Mouse (Mus musculus) erythroid progenitor cell, adult 5-6 weeks (primary cell): ENCODE data around the gene Bbof1. TPM values are rescaled to one million over a fixed set of nuclear protein-coding genes. Genes with fewer than 3 reads are reported as not detected.

Experiments
- ATAC-seq: replicated peaks from 2 replicates; pipeline ENCODE4 v1.8.0; 2016; ENCODE audit warnings: moderate number of reproducible peaks, mild to moderate bottlenecking, moderate TSS enrichment, inconsistent platforms; ENCODE audit not compliant: poor library complexity, low FRiP score, severe bottlenecking
- total RNA-seq, 2 experiments: library from RNA; stranded (forward) in 1 of 2; stranded (reverse) in 1 of 2; fragments of 150-400 nt in 1 of 2; fragments of 186-747, 209-891 nt in 1 of 2; gene quantifications; 2 replicates each; pipeline versions ENCODE4 v1.2.3 to v1.2.4; 2015 to 2017; ENCODE audit warnings: low replicate concordance in 2 of 2

The Bbof1 gene
- total RNA-seq (2015; ENCODE audit: low replicate concordance) (not detected in 2 replicates), total RNA-seq (2017; ENCODE audit: low replicate concordance) (2.6 and 9.1 TPM in 2 replicates)

GRCm38 (mm10) chr12:84408819-84409507 lies at the start of gene Bbof1, which contains the start of gene Entpd5:
Gene Bbof1 (plus strand): TSS chr12:84409071.
Gene Entpd5 (minus strand): TSS chr12:84409029.
- ATAC-seq, result peak; percentile 94

GRCm38 (mm10) chr12:84361555-84362489 lies 47.0 kb upstream of the Bbof1 start, which contains the start of the genes Coq6 and Fam161b:
Gene Coq6 (plus strand): TSS chr12:84361657.
Gene Fam161b (minus strand): TSS chr12:84361833.
- ATAC-seq, result peak; percentile 93

- ATAC-seq, result no peak
Measured at GRCm38 (mm10) chr12:84362872-84363271, 46.0 kb upstream of the Bbof1 start.

- ATAC-seq, result no peak
Measured at GRCm38 (mm10) chr12:84364291-84364690, 44.6 kb upstream of the Bbof1 start.

GRCm38 (mm10) chr12:84365137-84365536 lies 43.7 kb upstream of the Bbof1 start:
- no peak for ATAC-seq

- no peak for ATAC-seq
Measured at GRCm38 (mm10) chr12:84366971-84367370, 41.9 kb upstream of the Bbof1 start.

- no peak for ATAC-seq
Measured at GRCm38 (mm10) chr12:84371647-84372046, 37.2 kb upstream of the Bbof1 start.

GRCm38 (mm10) chr12:84373831-84374481 lies 34.9 kb upstream of the Bbof1 start:
- no peak for ATAC-seq

- no peak for ATAC-seq
Measured at GRCm38 (mm10) chr12:84382369-84382768, 26.5 kb upstream of the Bbof1 start.

- ATAC-seq, result no peak
Measured at GRCm38 (mm10) chr12:84384644-84385081, 24.2 kb upstream of the Bbof1 start.

- no peak for ATAC-seq
Measured at GRCm38 (mm10) chr12:84385408-84385807, 23.5 kb upstream of the Bbof1 start.

- no peak for ATAC-seq
Measured at GRCm38 (mm10) chr12:84388097-84388496, 20.8 kb upstream of the Bbof1 start.

GRCm38 (mm10) chr12:84388774-84389400 lies 20.0 kb upstream of the Bbof1 start:
- ATAC-seq, result no peak

GRCm38 (mm10) chr12:84390336-84390735 lies 18.5 kb upstream of the Bbof1 start:
- no peak for ATAC-seq

GRCm38 (mm10) chr12:84392681-84393080 lies 16.2 kb upstream of the Bbof1 start:
- ATAC-seq, result no peak

- no peak for ATAC-seq
Measured at GRCm38 (mm10) chr12:84393847-84394246, 15.0 kb upstream of the Bbof1 start.

- ATAC-seq, result no peak
Measured at GRCm38 (mm10) chr12:84396947-84397679, 11.8 kb upstream of the Bbof1 start.

- ATAC-seq, result no peak
Measured at GRCm38 (mm10) chr12:84397685-84398084, 11.2 kb upstream of the Bbof1 start.

- ATAC-seq, result no peak
Measured at GRCm38 (mm10) chr12:84398629-84399028, 10.2 kb upstream of the Bbof1 start.
